Mouse (Mus musculus): Measurements from ENCODE around the gene Tmem59l.

The Tmem59l gene

DNA sequence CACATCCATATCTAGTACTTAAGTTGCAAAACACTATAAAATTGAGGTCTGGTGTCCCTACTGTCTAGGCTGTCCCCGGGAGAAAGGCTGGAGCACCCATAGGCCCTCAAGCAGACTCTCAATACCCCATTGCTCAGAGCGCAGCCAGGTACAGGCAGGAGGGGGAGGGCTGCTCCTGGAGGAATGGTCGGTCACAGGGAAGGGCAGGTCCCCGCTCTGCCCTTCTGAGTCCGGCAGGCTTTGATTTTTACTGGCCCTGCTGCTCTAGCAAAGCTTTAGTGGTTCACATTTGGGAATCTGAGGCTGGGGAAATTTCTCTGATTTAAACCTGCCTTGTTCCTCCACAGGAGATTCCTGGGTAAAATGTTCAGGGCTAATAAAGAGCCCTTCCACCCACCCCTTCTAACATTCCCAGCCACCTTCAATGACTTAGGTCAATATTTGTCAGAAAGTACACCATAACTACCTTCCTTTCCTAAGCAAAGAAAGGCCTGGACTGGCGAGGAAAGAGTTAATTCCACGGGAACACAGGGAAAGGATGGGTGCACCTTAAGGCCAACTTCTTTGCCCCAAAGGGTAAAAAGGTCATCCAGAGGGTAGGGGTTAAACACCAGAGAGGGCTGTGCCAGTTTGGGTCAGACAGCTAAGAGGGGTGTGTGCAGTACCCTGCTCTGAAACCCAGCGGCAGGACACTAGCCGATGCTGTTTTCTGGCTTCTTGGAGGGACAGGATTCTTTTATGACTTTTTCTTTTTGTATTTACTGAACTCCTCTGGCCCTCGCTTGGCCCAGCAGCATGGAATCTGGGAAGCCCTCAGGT lies 3.1 kb upstream of the Tmem59l start:
- in situ Hi-C loops (cut with MboI, MseI): no loop called here

DNA sequence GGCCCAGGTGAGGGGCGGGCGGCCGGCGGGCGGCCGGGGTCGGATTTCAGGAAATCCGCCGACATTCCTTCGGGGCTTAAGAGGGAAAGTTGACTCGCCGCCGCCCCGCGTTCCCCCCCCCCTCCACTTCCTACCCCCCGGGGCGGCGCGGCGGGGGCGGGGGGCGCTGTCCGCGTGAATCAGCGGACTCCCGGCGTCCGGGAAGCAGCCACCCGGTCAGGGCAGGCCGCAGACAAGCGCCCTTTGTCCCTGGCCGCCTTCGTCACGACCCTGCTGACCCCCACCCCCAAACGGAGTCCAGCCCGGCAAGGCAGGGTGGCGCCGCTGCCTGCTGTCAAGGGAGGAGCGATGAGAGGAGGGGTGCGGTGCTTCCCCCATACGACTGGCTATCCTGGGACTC lies 2.4 kb upstream of the Tmem59l start:
- in situ Hi-C loops (cut with MboI, MseI): no loop called here

GRCm38 (mm10) chr8:70488931-70489470 lies 1.8 kb upstream of the Tmem59l start:
- in situ Hi-C loops (cut with MboI, MseI): no loop called here

DNA sequence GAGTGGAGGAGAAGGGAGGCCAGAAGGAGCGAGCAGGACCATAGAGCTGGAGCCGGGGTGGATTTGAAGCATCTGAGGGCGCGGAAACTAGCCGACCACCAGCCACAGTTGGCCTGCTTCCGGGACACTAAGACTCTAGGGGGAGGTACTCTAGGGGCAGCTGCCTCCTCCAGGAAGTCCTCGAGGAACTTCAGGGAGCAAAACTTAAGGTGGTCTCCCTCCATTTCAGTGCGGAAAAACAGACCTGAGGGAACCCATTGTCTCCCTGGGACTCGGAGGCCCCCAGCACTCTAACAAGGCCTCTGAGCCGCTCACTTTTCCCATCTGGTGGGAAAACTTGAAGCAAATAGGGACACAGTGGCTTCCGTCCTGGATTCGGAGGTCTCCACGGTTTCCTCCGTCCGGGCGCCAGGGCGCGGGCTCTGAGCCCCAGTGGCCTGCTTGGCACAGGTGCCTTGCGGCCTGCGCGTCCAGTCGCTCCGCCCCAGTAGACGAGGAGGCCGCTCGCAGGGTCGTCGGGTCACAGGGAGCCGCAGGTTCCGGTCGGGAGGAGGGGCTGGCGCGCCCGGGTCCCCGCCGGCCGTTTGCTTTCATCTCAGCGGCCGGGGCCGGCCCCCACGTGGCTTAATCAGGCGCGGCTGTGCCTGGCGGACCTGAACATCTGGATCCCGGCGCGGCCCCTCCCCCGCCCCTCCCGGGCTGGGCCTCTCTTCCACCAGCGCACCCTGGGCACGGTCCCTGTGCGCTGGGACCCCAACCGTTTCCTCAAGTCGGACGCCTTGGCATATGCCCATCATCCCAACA lies 1.0 kb upstream of the Tmem59l start:
- in situ Hi-C loops (cut with MboI, MseI): no loop called here

DNA sequence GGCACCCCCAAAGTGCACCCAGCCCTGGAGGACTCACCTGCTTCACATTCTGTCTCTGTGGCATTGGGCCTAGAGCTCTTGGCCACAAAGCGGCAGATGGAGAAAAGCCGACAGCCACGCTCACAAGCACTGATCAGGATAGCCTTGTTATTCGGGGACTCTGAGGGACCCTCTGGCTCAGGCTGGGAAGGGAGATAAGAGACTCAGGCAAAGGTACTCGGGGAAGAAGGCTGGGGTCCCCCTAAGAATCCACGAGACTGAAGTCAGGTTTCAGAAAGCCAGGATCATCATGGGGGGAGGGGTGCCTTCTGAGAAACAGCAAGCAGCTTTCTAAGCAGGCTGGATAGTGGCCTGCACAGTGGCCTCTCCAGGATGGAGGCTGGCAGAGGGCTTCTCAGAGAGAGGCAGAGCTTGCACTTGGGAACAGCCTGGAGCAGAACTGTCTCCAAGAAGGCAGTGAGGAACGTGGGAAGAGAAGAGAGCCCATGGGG lies 922 bp downstream of the Tmem59l start:
- in situ Hi-C loops (cut with MboI, MseI): no loop called here

GRCm38 (mm10) chr8:70482943-70483342 lies 4.2 kb downstream of the Tmem59l start:
- in situ Hi-C loops (cut with MboI, MseI): no loop called here

DNA sequence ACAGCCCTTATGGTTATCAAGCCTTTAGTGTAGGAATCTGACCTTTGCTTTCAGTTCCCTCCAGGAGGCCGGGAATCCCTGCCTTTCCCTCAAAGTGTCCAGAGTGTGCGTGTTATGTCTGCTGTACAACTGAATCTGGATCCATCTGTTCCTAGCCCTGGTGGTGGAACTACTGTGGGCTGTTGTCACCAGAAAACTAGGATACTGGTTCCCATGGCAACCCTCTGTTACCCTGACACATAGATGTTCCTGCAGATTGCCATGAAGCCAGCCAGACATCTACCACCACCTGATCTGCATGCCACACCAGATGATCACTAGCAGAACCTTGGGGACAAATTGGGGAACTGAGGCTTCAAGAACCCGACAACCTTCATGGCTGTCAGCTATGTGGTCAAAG lies 5.2 kb downstream of the Tmem59l start:
- in situ Hi-C loops (cut with MboI, MseI): no loop called here

DNA sequence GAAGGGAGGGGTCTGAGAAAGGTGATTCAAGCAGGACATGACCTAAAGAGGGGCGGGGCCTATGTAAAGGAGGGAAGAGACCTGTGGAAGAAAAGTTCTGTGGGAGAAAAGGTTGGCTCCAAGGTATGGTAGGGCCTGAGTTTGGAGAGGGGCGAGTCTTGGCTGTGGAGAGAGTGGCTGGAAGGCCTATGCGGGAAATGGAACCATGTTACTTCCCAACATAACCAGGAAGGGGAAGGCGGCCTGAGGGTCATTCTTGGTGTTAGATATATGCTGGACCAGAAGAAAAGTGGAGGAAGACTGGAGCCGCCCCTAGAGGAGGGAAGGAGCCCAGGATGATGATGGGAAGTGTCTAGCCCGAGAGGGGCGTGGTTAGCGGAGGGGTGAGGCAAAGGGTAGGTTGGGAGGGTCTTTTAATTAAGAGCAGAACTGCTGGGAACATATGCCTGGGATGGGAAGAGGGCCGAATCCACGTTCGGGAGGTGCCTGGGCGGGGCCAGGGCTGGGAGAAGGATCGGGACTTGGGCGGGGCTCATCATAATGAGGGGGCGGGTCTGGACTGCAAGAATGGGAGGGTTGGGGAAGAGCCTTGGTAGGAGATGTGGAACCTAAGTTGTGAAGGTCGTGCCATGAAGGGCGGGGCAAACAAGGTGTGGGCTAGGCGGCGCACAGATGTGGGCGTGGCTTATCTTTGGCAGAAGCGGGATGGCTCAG lies 9.7 kb downstream of the Tmem59l start:
- in situ Hi-C loops (cut with MboI, MseI): no loop called here

- in situ Hi-C loops (cut with MboI, MseI): no loop called here
Observed at GRCm38 (mm10) chr8:70476333-70477268, 10.6 kb downstream of the Tmem59l start, which contains the start of gene Klhl26. Klhl26 (minus strand) TSS chr8:70476968.

DNA sequence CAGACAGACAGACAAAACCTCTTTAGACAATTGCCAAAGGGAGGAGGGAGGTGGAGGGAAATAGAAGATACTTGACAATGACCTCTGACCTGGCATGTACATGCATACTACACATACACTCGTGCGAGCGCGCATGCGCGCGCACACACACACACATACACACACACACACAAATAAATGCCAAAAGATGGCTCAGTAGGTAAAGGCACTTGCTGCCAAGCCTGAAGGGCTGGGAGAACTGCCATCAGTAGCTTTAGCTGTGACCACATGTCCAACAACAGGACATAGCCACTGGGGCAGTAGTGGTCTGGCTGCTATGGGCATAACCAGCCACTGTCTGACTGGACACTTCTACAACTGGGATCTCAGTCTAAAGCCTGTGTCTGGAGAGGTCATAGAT lies 15.3 kb downstream of the Tmem59l start:
- in situ Hi-C loops (cut with MboI, MseI): no loop called here

GRCm38 (mm10) chr8:70469938-70470337 lies 17.2 kb downstream of the Tmem59l start:
- in situ Hi-C loops (cut with MboI, MseI): no loop called here

DNA sequence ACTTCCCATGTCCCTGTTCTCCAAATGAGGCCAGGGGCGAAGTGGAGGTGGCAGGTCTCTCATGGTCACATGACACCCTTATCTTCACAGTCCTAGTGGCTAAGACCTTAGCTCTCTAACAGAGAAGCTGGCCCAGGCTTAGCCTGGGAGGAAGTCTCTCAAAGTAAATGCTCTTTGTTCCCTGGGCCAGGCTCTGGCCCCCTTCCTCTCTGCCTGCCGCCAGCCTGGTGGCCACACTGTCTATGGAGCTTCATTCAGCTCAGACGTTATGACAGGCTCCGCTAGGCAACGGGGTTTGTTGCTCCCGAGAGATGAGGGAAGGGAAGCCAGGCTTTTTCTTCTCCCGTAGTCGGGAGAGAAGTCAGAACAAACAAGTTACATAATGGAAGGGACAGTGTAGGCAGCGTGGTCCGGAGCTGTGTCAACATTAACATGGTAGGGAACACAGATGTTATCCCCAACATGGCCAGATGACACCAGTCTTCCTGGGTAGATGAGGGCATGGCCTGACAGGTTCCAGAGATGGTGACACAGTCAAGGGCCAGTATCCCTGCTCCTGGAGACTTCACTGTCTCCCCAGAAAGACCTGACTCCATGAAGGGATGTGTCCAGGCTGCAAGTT lies 17.8 kb downstream of the Tmem59l start:
- in situ Hi-C loops (cut with MboI, MseI): no loop called here

- in situ Hi-C loops (cut with MboI, MseI): no loop called here
Observed at GRCm38 (mm10) chr8:70468733-70469132, 18.4 kb downstream of the Tmem59l start.

- in situ Hi-C loops (cut with MboI, MseI): no loop called here
Observed at GRCm38 (mm10) chr8:70467907-70468306, 19.3 kb downstream of the Tmem59l start.

GRCm38 (mm10) chr8:70467229-70467725 lies 19.9 kb downstream of the Tmem59l start:
- in situ Hi-C loops (cut with MboI, MseI): no loop called here

DNA sequence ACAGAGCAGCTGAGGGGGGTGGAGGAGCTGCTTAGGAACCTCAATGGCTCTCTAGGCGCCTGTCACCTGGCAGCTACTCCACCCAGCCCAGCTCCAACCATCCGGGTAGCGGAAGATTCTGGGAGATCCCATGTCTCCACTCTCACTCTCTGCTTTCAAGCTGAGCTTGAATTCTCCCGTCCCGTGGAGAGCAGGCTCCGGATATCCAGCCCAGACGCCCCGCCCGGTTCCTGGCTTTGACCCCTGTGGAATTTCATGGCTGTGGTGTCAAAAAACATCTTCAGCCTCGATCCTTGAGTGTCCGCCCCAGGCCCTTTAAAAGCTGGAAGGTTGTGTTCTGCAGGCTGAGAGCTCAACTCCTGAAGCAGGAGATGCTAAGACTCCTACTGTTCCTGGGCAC lies 20.4 kb downstream of the Tmem59l start:
- in situ Hi-C loops (cut with MboI, MseI): no loop called here

GRCm38 (mm10) chr8:70466305-70466704 lies 20.9 kb downstream of the Tmem59l start:
- in situ Hi-C loops (cut with MboI, MseI): no loop called here

GRCm38 (mm10) chr8:70465701-70466100 lies 21.5 kb downstream of the Tmem59l start:
- in situ Hi-C loops (cut with MboI, MseI): no loop called here

DNA sequence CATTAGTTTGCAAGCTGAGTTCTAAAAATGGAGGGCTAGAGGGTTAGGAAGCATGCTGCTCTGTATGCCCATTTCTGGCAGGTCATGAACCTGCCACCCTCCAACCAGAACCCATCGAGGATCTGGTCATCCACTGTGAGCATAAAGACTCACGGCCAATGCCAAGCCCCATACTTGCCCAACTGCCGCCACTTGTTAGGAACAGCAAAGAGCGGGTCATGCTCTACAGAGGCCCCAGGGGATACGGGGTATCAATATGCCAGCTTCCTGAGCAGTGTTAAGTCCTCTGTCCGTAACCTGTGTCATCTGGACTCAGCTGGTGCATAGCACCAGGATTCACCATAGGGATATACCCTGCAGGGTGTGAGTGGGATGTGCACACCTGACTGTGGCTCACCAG lies 23.0 kb downstream of the Tmem59l start:
- in situ Hi-C loops (cut with MboI, MseI): loop anchor here (5.0 kb wide), 1 partner anchor 72 kb away; no protein-coding TSS in a partner anchor

DNA sequence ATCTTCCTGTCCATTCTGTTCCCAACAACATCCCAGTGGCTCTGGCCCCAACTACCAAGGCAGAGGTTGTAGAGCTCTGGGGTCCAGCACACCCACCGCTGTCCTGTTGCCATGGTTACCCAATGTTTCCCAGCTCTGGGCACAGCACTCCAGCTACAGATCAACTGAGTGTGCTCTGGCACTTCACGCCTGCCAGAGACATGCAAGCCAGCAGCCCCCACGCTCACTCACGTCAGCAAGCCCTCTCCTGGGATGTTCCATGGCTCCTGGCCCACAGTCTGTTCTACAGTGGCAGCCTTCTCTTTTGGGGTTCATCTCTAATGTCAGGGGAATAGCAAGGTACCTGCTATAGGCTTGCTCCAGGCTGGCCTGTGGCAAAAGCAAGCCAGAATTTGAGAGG lies 23.9 kb downstream of the Tmem59l start:
- in situ Hi-C loops (cut with MboI, MseI): loop anchor here (5.0 kb wide), 1 partner anchor 71 kb away; no protein-coding TSS in a partner anchor

Data from T-helper 2 cell (primary cell).